Mouse (Mus musculus): ENCODE results near the gene Hnrnpab.

The Hnrnpab gene

DNA sequence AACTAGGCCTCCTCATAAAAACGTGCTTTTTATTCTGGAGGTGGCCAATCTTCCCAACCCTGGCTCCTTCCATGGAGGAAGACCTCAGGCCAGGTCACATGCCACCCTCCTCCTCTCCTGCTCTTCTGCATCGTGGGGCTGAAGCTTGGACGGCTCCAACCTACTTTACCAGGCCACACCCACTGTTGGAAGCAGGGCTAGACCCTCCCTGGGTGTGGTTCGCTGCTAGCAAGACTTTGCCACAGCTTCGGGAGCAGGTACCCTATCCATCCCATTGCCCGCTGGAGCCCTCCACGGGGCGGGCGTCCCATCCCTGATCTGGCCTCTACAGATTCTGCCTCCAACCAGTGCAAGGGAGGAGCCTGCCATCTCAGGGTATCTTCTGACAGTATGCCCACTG is 36.6 kb upstream of the Hnrnpab start:
- ChIA-PET POLR2A (interaction anchor here (0.7 to 56.0 kb wide), 25 partner anchors 9 to 1266 kb away, joined by 3 to 3635 read pairs (median 6); partner anchors contain the start of genes Hnrnpab (in 4 of the 4), 0610009B22Rik (in 2 of the 4), Nhp2 (in 2 of the 4) and Phykpl (in 2 of the 4)), CTCF (interaction anchor here in 3 of 4 experiments (0.6 to 3.3 kb wide), 6 partner anchors 9 to 38 kb away, joined by 3 to 19 read pairs (median 4); no protein-coding TSS in a partner anchor)

DNA sequence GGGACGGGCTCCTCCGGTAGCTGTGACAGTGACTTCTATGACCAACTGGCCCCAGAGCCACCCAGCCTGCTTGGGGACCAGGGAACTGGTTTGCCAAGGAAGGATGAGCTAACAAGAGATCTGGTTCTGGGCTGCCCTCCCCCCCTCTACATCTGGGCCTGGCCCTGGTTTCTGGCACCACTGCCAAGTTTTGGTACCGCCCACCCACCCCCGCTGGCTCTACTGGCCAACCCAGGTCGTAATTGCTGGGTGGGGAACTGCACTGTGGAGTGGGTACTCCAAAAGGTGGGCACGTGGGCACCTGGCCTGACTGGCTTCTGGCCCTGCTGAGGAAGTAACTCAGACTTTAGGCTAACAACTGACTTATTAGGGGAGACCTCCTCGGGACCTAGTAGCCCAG is 34.1 kb upstream of the Hnrnpab start:
- ChIA-PET CTCF (interaction anchor here in 3 of 4 experiments (0.6 to 2.5 kb wide), 3 partner anchors 41 to 111 kb away, joined by 3 to 11 read pairs (median 3); no protein-coding TSS in a partner anchor), POLR2A (interaction anchor here in 3 of 4 experiments (0.6 to 62.0 kb wide), 17 partner anchors 9 to 594 kb away, joined by 3 to 3635 read pairs (median 5); partner anchors contain the start of genes 0610009B22Rik (in 2 of the 3), D930048N14Rik (in 2 of the 3), Hnrnpab (in 2 of the 3) and N4bp3 (in 2 of the 3))

DNA sequence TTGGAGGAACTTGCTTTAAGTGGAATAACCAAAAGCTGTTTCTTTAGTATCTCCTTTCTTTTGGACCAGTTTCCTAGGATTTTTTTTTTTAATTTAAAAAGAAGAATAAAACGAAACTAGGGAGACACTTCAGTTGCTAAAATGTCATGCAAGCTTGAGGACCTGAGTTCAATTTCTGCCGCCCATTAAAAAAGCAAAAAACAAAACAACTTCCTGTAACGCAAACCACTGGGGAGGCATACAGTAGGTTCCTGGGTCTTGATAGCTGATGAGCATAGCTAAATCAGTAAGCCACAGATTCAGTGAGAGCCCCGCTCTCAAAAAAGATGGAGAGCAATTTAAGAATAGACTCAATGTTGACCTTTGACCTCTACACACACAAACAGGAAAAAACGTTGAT is 31.9 kb upstream of the Hnrnpab start:
- ChIA-PET POLR2A (interaction anchor here (0.6 to 62.0 kb wide), 52 partner anchors 8 to 361 kb away, joined by 3 to 3635 read pairs (median 7); partner anchors contain the start of genes D930048N14Rik (in 4 of the 4), N4bp3 (in 4 of the 4), 0610009B22Rik (in 3 of the 4) and Hnrnpab (in 3 of the 4)), CTCF (interaction anchor here (0.5 to 2.0 kb wide), 16 partner anchors 9 to 217 kb away, joined by 3 to 19 read pairs (median 3); partner anchors contain the start of genes D930048N14Rik (in 2 of the 4), N4bp3 (in 2 of the 4), 0610009B22Rik (in 1 of the 4) and Hnrnpab (in 1 of the 4))

DNA sequence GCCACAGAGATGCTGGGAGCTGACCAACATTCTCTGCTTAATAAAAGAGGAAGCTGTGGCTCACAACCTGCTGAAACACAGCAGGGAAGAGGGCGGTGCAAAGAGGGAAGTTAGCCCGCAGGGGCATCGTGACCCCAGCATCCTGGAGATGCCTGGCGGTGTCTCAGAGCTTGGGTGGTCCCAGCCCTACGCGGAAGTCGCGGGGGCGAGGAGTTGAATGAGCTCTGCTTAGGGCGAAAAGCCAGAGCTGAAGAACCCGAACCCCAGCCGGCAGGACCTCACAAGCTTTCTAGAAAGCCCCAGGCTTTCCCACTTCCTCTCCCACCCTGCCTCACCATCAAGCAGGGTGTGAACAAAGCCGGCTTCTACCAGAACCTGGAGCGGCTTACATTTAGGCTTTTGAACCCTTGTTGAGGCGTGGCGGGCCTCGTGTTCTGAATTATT is 31.3 kb upstream of the Hnrnpab start:
- POLR2A ChIA-PET, result interaction anchor here (0.6 to 62.0 kb wide), 59 partner anchors 8 to 362 kb away, joined by 3 to 3635 read pairs (median 5); partner anchors contain the start of genes D930048N14Rik (in 4 of the 4), N4bp3 (in 4 of the 4), 0610009B22Rik (in 3 of the 4) and Hnrnpab (in 3 of the 4)
- CTCF ChIA-PET, result interaction anchor here (0.5 to 2.0 kb wide), 20 partner anchors 9 to 316 kb away, joined by 3 to 19 read pairs (median 4); partner anchors contain the start of genes D930048N14Rik (in 2 of the 4), N4bp3 (in 2 of the 4), 0610009B22Rik (in 1 of the 4) and Hnrnpab (in 1 of the 4)

DNA sequence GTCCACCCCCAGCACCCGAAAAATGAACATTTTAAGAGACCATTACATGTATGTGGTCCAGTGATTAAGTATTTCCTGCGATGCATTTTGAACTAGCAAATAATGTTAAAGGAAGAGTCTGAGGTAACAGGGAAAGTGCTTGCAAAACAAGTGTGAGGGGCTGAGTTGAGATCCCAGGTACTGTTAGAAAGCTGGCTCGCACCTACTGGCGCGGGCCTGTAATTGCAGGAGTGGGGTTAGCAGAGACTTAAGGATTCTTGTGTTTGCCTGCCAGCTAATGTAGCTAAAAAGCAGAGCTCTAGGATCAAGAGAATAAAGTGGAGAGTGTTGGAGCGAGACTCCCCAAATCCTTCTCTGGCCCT is 29.7 kb upstream of the Hnrnpab start:
- ChIA-PET CTCF (interaction anchor here (0.6 to 1.9 kb wide), 20 partner anchors 10 to 99 kb away, joined by 3 to 15 read pairs (median 4); partner anchors contain the start of genes D930048N14Rik (in 2 of the 4), N4bp3 (in 2 of the 4), 0610009B22Rik (in 1 of the 4) and Hnrnpab (in 1 of the 4)), POLR2A (interaction anchor here (0.6 to 62.0 kb wide), 53 partner anchors 8 to 1387 kb away, joined by 3 to 3635 read pairs (median 5); partner anchors contain the start of genes 0610009B22Rik (in 4 of the 4), Hnrnpab (in 4 of the 4), Nhp2 (in 3 of the 4) and Phykpl (in 3 of the 4))

DNA sequence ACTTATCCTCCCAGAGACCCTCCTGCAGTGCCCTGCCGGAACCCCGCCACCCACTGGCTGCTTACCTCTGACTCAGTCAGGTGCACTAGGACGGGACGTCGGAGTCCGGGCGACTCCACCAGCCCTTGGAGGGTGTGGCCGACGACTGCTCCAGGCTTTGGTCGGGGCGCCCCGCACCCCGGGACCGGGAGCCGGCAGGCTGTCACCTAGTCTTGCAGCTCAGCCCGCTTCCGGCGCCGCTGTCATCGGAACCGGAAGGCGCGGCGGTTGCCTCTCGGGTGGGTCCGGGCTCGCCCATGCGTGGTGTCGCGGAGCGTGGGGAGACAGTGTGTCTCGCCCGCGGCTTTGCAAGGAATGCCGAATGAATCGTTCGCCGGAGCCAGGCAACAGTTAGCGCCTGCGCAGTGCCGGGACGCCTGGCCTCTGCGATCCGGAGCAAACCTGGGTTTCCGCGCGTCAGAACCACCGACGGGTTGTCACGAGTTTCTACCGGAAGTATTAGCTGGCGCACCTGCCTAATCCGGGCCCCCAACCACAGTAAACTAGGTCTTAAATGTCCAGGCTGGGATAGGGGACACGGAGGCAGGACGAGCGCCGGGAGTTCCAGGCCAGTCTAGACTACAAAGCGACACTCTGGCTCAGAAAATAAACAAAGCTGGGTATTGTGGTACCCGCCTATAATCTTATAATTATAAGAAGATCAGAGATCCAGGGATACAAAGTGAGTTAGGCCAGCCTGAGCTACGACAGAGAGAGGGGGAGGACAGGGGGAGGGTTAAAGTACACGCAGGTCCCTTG is 29.1 kb upstream of the Hnrnpab start, which contains the start of gene Rmnd5b:
Gene Rmnd5b, minus strand, starts transcription at position 372 of the 798 bp plus-strand sequence.
- ChIA-PET POLR2A (interaction anchor here (0.6 to 62.0 kb wide), 50 partner anchors 8 to 1386 kb away, joined by 3 to 3635 read pairs (median 6); partner anchors contain the start of genes 0610009B22Rik (in 4 of the 4), Hnrnpab (in 4 of the 4), Nhp2 (in 3 of the 4) and Phykpl (in 3 of the 4)), CTCF (interaction anchor here (0.6 to 1.9 kb wide), 20 partner anchors 9 to 100 kb away, joined by 3 to 15 read pairs (median 4); partner anchors contain the start of genes D930048N14Rik (in 2 of the 4), N4bp3 (in 2 of the 4), 0610009B22Rik (in 1 of the 4) and Hnrnpab (in 1 of the 4))

DNA sequence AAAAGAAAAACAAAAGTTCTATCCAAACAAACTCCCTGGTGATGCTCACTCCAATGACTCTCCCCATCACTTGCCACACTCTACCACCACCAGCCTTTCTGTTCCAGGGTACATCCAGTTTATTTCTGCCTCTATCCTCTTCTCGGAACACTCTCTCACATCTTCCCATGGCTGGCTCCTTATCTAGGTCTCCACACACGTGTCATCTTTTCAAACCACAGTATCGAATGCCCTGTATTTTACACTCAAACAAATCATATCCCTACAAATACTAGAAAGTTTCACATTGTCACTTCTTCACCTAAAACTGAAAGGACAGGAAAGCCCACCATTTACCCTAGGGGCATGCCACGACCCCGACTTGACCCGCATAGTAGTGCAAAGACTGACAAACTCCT is 28.5 kb upstream of the Hnrnpab start:
- CTCF ChIA-PET, result interaction anchor here in 2 of 4 experiments (1.0 to 1.9 kb wide), 4 partner anchors 15 to 69 kb away, joined by 3 to 15 read pairs (median 10); partner anchors contain the start of genes D930048N14Rik (in 1 of the 2), N4bp3 (in 1 of the 2) and Nhp2 (in 1 of the 2)
- POLR2A ChIA-PET, result interaction anchor here (1.2 to 62.0 kb wide), 20 partner anchors 10 to 96 kb away, joined by 3 to 3635 read pairs (median 18); partner anchors contain the start of genes Hnrnpab (in 3 of the 4), Nhp2 (in 3 of the 4), 0610009B22Rik (in 2 of the 4) and D930048N14Rik (in 2 of the 4)

DNA sequence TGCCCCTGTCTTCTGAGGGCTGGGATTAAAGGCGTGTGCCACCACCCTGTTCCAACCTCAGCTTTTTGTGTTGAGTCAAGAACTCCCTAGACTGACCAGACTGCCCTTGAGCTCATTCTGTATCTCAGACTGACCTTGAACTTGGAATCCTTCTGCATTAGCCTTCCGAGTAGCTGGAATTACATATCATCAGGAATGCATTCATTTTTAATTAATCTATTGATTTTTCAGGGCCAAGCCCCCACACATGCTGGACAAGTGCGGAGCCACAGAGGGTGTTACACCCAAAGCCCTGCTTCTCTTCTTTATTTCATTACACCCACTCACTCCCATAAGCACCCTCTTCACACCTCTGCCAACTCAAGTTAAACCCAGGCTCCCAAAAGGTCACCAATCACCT is 27.1 kb upstream of the Hnrnpab start:
- ChIA-PET POLR2A (interaction anchor here (0.5 to 62.0 kb wide), 40 partner anchors 8 to 1479 kb away, joined by 3 to 3635 read pairs (median 5); partner anchors contain the start of genes Hnrnpab (in 4 of the 4), Nhp2 (in 4 of the 4), 0610009B22Rik (in 3 of the 4) and D930048N14Rik (in 2 of the 4)), CTCF (interaction anchor here (0.5 to 1.4 kb wide), 8 partner anchors 10 to 344 kb away, joined by 3 to 8 read pairs (median 4); no protein-coding TSS in a partner anchor)

DNA sequence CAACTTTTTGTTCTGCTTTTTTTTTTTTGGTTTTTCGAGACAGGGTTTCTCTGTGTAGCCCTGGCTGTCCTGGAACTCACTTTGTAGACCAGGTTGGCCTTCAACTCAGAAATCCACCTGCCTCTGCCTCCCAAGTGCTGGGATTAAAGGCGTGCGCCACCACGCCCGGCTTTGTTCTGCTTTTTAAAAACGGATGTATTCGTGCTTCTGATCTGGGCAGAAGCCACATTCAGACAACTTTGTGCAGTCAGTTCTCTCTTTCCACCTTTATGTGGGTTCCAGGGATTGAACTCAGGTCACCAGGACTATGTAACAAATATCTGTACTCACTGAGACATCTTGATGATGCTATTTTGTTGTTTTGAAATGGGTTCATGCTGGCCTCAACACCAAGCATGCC is 26.6 kb upstream of the Hnrnpab start:
- ChIA-PET CTCF (interaction anchor here in 3 of 4 experiments (0.6 to 1.3 kb wide), 5 partner anchors 16 to 189 kb away, joined by 3 to 8 read pairs (median 4); no protein-coding TSS in a partner anchor), POLR2A (interaction anchor here (0.7 to 62.0 kb wide), 28 partner anchors 9 to 1480 kb away, joined by 3 to 3635 read pairs (median 5); partner anchors contain the start of genes 0610009B22Rik (in 3 of the 4), D930048N14Rik (in 2 of the 4), Hnrnpab (in 2 of the 4) and N4bp3 (in 2 of the 4))

DNA sequence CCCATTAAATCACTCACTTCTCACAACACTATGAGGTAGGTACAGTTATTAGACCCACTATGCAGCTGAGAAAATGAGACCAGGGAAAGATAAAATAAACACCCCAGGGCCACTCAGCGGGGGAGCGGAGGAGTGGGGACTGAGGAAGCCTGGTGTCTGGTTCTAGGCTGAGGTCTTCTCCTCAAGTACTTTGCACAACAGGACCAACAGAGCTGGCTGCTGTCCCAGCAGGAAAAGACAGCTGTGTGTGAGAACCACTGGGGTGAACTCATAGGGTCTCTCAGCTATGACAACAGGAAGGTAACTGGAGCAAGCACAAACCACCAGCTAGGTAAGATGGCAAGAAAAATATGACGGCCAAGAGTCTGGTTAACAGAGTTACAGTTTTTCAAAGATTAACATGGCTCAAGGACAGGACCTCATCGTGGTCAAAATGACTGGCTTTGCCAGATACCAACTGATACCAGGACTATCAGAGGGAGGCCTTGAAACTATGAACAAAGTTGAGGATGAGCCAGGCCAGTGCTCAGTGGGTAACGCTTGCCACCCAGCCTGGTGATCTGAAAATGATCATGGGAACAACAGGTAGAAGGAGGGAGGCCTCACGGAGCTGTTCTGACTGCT is 25.6 kb upstream of the Hnrnpab start:
- POLR2A ChIA-PET, result interaction anchor here (0.5 to 62.0 kb wide), 18 partner anchors 8 to 71 kb away, joined by 3 to 3635 read pairs (median 7); partner anchors contain the start of genes 0610009B22Rik (in 3 of the 4), D930048N14Rik (in 2 of the 4), Hnrnpab (in 2 of the 4) and N4bp3 (in 2 of the 4)
- CTCF ChIA-PET, result interaction anchor here in 1 of 4 experiments (0.9 kb wide), 1 partner anchor 18 kb away, joined by 3 read pairs; no protein-coding TSS in a partner anchor

DNA sequence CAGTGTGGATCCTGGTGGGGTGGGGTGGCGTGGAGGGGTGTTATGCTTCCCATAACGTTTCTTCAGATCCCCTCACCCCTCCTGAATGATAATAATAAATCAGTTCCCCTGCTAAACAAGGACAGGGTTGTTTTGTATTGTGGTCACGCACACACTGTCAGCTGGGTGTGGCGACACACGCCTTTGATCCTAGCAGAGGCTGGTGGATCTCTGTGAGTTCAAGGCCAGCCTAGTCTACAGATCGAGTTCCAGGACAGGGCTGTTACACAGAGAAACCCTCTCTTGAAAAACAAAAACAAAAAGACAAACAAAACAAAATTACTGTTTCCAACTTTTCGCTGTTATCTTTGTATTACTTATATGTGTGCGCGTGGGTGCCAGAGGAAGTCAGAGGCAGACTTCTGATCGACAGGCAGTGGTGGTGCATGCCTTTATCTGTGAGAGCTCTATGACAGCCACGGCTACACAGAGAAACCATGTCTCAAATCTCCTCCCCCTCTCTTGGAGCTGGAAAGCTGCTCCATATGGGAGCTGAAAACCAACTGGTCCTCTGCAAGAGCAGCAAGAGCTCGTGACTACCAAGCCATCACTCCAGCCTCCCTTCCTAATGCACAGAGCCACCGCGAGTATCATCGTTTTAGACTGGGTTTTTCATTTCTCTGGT is 23.1 kb upstream of the Hnrnpab start:
- POLR2A ChIA-PET, result interaction anchor here (0.6 to 62.0 kb wide), 30 partner anchors 6 to 653 kb away, joined by 3 to 3635 read pairs (median 5); partner anchors contain the start of genes Hnrnpab (in 4 of the 4), 0610009B22Rik (in 2 of the 4), D930048N14Rik (in 2 of the 4) and N4bp3 (in 2 of the 4)
- CTCF ChIA-PET, result interaction anchor here (0.5 to 2.3 kb wide), 4 partner anchors 10 to 52 kb away, joined by 3 to 8 read pairs (median 6); partner anchors contain the start of gene Nhp2 (in 1 of the 4)

DNA sequence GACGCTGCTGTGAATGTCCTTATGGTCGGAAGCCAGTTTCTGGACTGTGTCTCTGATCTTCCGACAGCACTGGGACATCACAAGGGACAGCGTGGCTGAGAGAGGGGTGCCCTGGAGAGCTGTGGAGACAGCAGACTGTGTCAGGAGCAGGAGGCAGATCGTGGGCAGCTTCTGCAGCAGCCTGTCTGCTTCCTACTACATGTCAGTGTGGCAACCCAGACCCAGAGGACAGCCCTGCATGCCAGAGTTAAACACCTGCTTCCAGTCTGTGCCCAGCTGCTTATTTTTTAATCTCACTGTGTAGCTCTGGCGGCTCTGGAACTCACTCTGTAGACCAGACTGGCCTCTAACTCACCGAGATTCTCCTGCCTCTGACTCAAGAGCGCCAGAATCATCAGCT is 21.3 kb upstream of the Hnrnpab start:
- CTCF ChIA-PET, result interaction anchor here in 1 of 4 experiments (1.2 kb wide), 1 partner anchor 54 kb away, joined by 4 read pairs; no protein-coding TSS in a partner anchor
- POLR2A ChIA-PET, result interaction anchor here in 3 of 4 experiments (1.2 to 62.0 kb wide), 11 partner anchors 4 to 61 kb away, joined by 3 to 3635 read pairs (median 240); partner anchors contain the start of genes Nhp2 (in 3 of the 3), 0610009B22Rik (in 2 of the 3), D930048N14Rik (in 2 of the 3) and Hnrnpab (in 2 of the 3)

DNA sequence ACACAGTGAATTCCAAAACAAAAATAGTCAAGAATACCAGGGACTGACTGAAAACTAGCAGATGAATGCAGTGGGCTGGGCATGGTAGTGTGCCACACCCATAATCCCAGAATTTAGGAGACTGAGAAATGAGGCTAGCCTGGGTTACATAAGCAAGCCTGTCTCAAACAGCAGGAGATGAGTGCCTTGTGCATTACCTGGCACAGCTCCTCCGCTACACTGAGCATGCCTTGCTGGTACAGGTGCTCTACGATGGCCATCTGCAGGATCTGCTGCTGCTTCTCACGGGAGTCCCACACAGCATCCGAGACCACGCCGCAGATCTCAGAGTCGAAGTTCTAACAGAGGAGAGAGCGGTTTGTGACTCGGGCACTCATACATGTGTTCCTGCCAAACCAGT is 20.8 kb upstream of the Hnrnpab start:
- ChIA-PET CTCF (interaction anchor here in 2 of 4 experiments (1.2 kb wide), 2 partner anchors 54 kb away, joined by 4 to 6 read pairs; no protein-coding TSS in a partner anchor), POLR2A (interaction anchor here (0.9 to 62.0 kb wide), 15 partner anchors 3 to 61 kb away, joined by 3 to 3635 read pairs (median 54); partner anchors contain the start of genes Nhp2 (in 3 of the 4), 0610009B22Rik (in 2 of the 4), D930048N14Rik (in 2 of the 4) and Hnrnpab (in 2 of the 4))

DNA sequence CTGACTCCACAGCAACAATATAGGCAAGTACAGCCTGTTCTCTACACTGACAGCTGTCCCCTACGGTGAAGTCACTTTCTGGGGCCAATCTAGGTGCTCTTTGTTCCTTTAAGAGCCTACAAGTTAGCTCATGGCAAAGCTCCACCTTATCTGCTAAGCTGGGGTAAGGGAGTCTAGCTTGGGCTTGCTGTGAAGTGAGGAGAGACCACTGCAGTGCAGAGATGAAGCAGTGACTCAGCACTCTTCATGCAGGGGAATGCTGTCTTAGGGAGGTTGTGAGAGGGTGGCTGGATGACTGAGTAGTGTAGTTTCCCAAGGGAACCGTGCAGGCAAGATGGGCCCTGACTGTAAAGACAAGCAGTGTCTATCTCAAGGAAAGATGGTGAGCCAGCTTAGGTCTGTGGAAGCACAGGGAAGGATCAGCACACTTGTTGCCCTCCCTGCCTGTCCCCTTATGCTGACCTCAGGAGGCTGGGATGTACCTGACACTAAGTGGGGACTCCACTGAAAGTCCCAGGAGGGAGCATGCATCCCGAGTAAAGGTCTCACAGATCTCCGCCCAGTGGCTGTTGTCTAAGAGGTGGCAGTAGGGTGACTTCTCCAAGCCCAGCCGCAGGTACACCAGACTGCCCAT is 18.7 kb upstream of the Hnrnpab start:
- ChIA-PET POLR2A (interaction anchor here (0.7 to 62.0 kb wide), 29 partner anchors 1 to 78 kb away, joined by 3 to 3635 read pairs (median 6); partner anchors contain the start of genes Hnrnpab (in 4 of the 4), Rmnd5b (in 4 of the 4), 0610009B22Rik (in 3 of the 4) and D930048N14Rik (in 3 of the 4)), CTCF (interaction anchor here (0.6 to 1.8 kb wide), 6 partner anchors 11 to 78 kb away, joined by 3 to 7 read pairs (median 6); no protein-coding TSS in a partner anchor)

All from embryonic stem cell, embryonic (primary cell).